In the genomic region with DNA sequence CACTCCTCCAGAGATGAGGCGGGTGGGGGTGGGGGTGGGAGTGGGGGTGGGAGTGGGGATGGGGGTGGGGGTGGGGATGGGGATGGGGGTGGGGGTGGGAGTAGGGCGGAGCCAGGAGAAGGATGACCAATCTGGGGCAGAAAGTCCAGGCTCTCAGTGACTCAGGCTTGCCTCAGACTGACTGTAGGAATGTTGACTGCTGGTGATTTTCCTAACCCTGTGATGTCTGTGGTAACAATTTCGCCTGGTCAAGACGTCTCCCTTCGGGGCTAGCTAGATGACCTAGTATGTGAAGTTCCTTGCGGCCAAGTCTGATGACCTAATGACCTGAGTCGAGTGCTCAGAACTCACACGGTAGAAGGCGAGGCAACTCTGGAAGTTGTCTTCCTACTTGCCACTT, we compare ENCODE assay signal across 10 mouse cellular contexts. TPM values are rescaled to one million over a fixed set of nuclear protein-coding genes. Genes with fewer than 3 reads are reported as not detected.
A peak's percentile ranks its signal among the peaks of the same experiment; 100 is the strongest.
DNase-seq lines count a peak whose midpoint lies in the region; ATAC-seq lines count a peak whose summit lies in the region.
"Had no signal": no experiment of that assay in that cellular context is flagged by ENCODE, and none has a peak within 500 bp of the region (broad histone marks: within the 10 kb centered on the region; RNA-seq: fewer than 3 reads in every experiment).

No protein-coding gene starts in this region.

- H3K27ac ChIP-seq in intestine, embryonic 15.5 days, result peak overlapping the region; percentile 77
- H3K27ac ChIP-seq in stomach, embryonic 16.5 days (ENCODE audit: low read length), result peak overlapping the region; percentile 73
- H3K27ac ChIP-seq: forebrain, embryonic 12.5 days; heart, embryonic 15.5 days had no signal

- no peak overlapping the region for H3K9ac ChIP-seq in intestine, embryonic 15.5 days
- H3K9ac ChIP-seq in stomach, embryonic 16.5 days (ENCODE audit: low read length), result no peak overlapping the region
- H3K9ac ChIP-seq: forebrain, embryonic 12.5 days; heart, embryonic 15.5 days had no signal

- H3K9me3 ChIP-seq in intestine, embryonic 15.5 days, result no peaks in the 10 kb centered on the region
- no peaks in the 10 kb centered on the region for H3K9me3 ChIP-seq in stomach, embryonic 16.5 days (replicated peaks; ENCODE audit: control insufficient read depth, low read length)
- H3K9me3 ChIP-seq: forebrain, embryonic 12.5 days; heart, embryonic 15.5 days had no signal

- DNase-seq in lung, postnatal 4 days, result peak; percentile 8 to 24
- DNase-seq in lung, postnatal 14 days, result no peak
- peak; percentile 45 for DNase-seq in kidney, postnatal 14 days
- DNase-seq in cerebellum, adult 9-11 months, result no peak
- DNase-seq in layer of hippocampus, adult 9-10 months (ENCODE audit: low spot score), result no peak
- DNase-seq in thymus, postnatal 14 days, result no peak

- H3K4me2 ChIP-seq in intestine, embryonic 15.5 days (replicated peaks), result peak overlapping the region; percentile 40
- 0 out of 2 replicates have a peak overlapping the region, but pooled peaks have one; percentile 1 for H3K4me2 ChIP-seq in stomach, embryonic 16.5 days (ENCODE audit: low read depth, low read length)
- H3K4me2 ChIP-seq: forebrain, embryonic 12.5 days; heart, embryonic 15.5 days had no signal

- WGBS in intestine, embryonic 15.5 days, result 49% methylated on average over 9 of the region's 9 CpGs
- WGBS in stomach, embryonic 16.5 days, result 49% methylated on average over 9 of the region's 9 CpGs

- no peaks in the 10 kb centered on the region for H3K27me3 ChIP-seq in intestine, embryonic 15.5 days (replicated peaks)
- no peaks in the 10 kb centered on the region for H3K27me3 ChIP-seq in stomach, embryonic 16.5 days (ENCODE audit: control insufficient read depth, insufficient read depth, low read length)
- H3K27me3 ChIP-seq: forebrain, embryonic 12.5 days; heart, embryonic 15.5 days had no signal

- no peaks in the 10 kb centered on the region for H3K36me3 ChIP-seq in intestine, embryonic 15.5 days
- no peaks in the 10 kb centered on the region for H3K36me3 ChIP-seq in stomach, embryonic 16.5 days (ENCODE audit: control insufficient read depth, insufficient read depth, low read length)
- H3K36me3 ChIP-seq: forebrain, embryonic 12.5 days; heart, embryonic 15.5 days had no signal

- peak; percentile 72 for ATAC-seq in intestine, embryonic 15.5 days
- peak; percentile 63 for ATAC-seq in stomach, embryonic 16.5 days (ENCODE audit: insufficient read depth, low FRiP score)

- no peaks in the 10 kb centered on the region for H3K4me1 ChIP-seq in intestine, embryonic 15.5 days (replicated peaks)
- no peaks in the 10 kb centered on the region for H3K4me1 ChIP-seq in stomach, embryonic 16.5 days (ENCODE audit: control insufficient read depth, insufficient read depth, low read length)
- H3K4me1 ChIP-seq: forebrain, embryonic 12.5 days; heart, embryonic 15.5 days had no signal

- H3K4me3 ChIP-seq in intestine, embryonic 15.5 days (replicated peaks), result no peak overlapping the region
- no peak overlapping the region for H3K4me3 ChIP-seq in stomach, embryonic 16.5 days (replicated peaks; ENCODE audit: low read length)
- H3K4me3 ChIP-seq: forebrain, embryonic 12.5 days; heart, embryonic 15.5 days had no signal

RNA-seq across cellular contexts. Expression of a gene that starts 32.9 kb away (rescaled TPM):
- polyA plus RNA-seq in intestine, embryonic 15.5 days (2015; fragmentation: Nextera tagmentation; extraction: Ambion mirVana), result 33.1 and 37.3 TPM in 2 replicates
- 28.7 and 31.8 TPM in 2 replicates for polyA plus RNA-seq in stomach, embryonic 16.5 days (2015; fragmentation: Nextera tagmentation; extraction: Ambion mirVana)

Comparison
In these comparisons a context has a peak if more than half of its experiments do, and no peak if none do; other contexts are left out.
1. DNase-seq: peak in lung, postnatal 4 days (2 of 2) and kidney, postnatal 14 days (single experiment); none in lung, postnatal 14 days (single experiment), cerebellum, adult 9-11 months (single experiment), layer of hippocampus, adult 9-10 months (single experiment) and thymus, postnatal 14 days (single experiment).